Comparison of ENCODE assay signal across 9 mouse cellular contexts in the genomic region with DNA sequence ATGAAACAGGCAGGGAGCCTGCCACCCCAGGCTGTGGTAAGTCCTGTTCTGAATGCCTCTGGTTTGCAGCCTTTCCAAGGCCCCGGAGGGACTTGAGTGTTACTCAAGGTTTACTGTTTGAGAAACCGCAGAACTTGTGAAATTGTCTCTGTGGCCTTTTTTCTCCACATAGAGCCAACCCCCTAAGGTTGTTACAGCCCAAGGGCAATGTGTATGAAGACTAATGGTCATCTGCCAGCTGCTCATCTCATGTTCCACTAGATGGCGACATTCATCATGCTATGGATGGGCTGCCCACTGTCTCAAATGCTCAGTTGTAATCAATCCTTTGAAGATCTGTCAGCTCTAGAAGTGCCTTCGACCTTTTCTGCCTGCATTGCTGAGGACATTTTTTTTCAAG. TPM values are rescaled to one million over a fixed set of nuclear protein-coding genes. Genes with fewer than 3 reads are reported as not detected.
DNase-seq lines count a peak whose midpoint lies in the region; ATAC-seq lines count a peak whose summit lies in the region.
"Had no signal": no experiment of that assay in that cellular context is flagged by ENCODE, and none has a peak within 500 bp of the region (broad histone marks: within the 10 kb centered on the region; RNA-seq: fewer than 3 reads in every experiment).

No protein-coding gene starts in this region.

- H3K4me1 ChIP-seq in forebrain, embryonic 14.5 days (ENCODE audit: control insufficient read depth, insufficient read depth, low read length), result no peaks in the 10 kb centered on the region
- H3K4me1 ChIP-seq in forebrain, embryonic 16.5 days (replicated peaks; ENCODE audit: control insufficient read depth, insufficient read depth, low read length), result no peaks in the 10 kb centered on the region
- H3K4me1 ChIP-seq in neural tube, embryonic 15.5 days, result no peaks in the 10 kb centered on the region

- H3K27me3 ChIP-seq in forebrain, embryonic 14.5 days (replicated peaks; ENCODE audit: control insufficient read depth, insufficient read depth, low read length), result no peaks in the 10 kb centered on the region
- no peaks in the 10 kb centered on the region for H3K27me3 ChIP-seq in forebrain, embryonic 16.5 days (replicated peaks; ENCODE audit: control insufficient read depth, insufficient read depth, low read length)
- H3K27me3 ChIP-seq in neural tube, embryonic 15.5 days (replicated peaks), result no peaks in the 10 kb centered on the region

- H3K36me3 ChIP-seq in forebrain, embryonic 14.5 days (ENCODE audit: control insufficient read depth, insufficient read depth, low read length), result no peaks in the 10 kb centered on the region
- no peaks in the 10 kb centered on the region for H3K36me3 ChIP-seq in forebrain, embryonic 16.5 days (ENCODE audit: control insufficient read depth, insufficient read depth)
- H3K36me3 ChIP-seq in neural tube, embryonic 15.5 days, result no peaks in the 10 kb centered on the region

- DNase-seq in forebrain, embryonic 14.5 days (ENCODE audit: low spot score), result peak; percentile 23
- DNase-seq in neural tube, embryonic 10.5 days (ENCODE audit: extremely low spot score, low spot score), result peak; percentile 14
- DNase-seq in c-Kit-positive CD71-negative TER-119-negative erythroid progenitor cells, embryonic 14.5 days (ENCODE audit: low read depth), result peak; percentile 36
- DNase-seq in kidney, postnatal 36 days, result peak; percentile 9 to 17
- peak; percentile 49 for DNase-seq in retina, embryonic 14.5 days (ENCODE audit: low spot score)
- DNase-seq in gastrocnemius, postnatal 4 days (ENCODE audit: low spot score in 2 of 2), result no peak

- H3K4me2 ChIP-seq in forebrain, embryonic 14.5 days (ENCODE audit: low read length), result no peak overlapping the region
- H3K4me2 ChIP-seq in forebrain, embryonic 16.5 days (ENCODE audit: low read length), result no peak overlapping the region
- no peak overlapping the region for H3K4me2 ChIP-seq in neural tube, embryonic 15.5 days

- no peak overlapping the region for H3K4me3 ChIP-seq in forebrain, embryonic 14.5 days (ENCODE audit: low read depth, low read length)
- H3K4me3 ChIP-seq in forebrain, embryonic 16.5 days (replicated peaks; ENCODE audit: low read length), result no peak overlapping the region
- no peak overlapping the region for H3K4me3 ChIP-seq in neural tube, embryonic 15.5 days (replicated peaks)

- H3K9ac ChIP-seq in forebrain, embryonic 14.5 days (ENCODE audit: low read length), result no peak overlapping the region
- H3K9ac ChIP-seq in forebrain, embryonic 16.5 days (replicated peaks; ENCODE audit: low read depth, low read length), result no peak overlapping the region
- H3K9ac ChIP-seq in neural tube, embryonic 15.5 days (replicated peaks), result no peak overlapping the region

- no peak for ATAC-seq in forebrain, embryonic 14.5 days
- ATAC-seq in forebrain, embryonic 16.5 days, result no peak
- ATAC-seq in neural tube, embryonic 15.5 days (ENCODE audit: low FRiP score), result no peak

- no peaks in the 10 kb centered on the region for H3K9me3 ChIP-seq in forebrain, embryonic 14.5 days (replicated peaks; ENCODE audit: control insufficient read depth, low read length)
- H3K9me3 ChIP-seq in forebrain, embryonic 16.5 days (ENCODE audit: control insufficient read depth, low read length), result no peaks in the 10 kb centered on the region
- H3K9me3 ChIP-seq in neural tube, embryonic 15.5 days (replicated peaks), result no peaks in the 10 kb centered on the region

- no peak overlapping the region for H3K27ac ChIP-seq in forebrain, embryonic 14.5 days (ENCODE audit: low read depth, low read length)
- H3K27ac ChIP-seq in forebrain, embryonic 16.5 days (ENCODE audit: low read length), result no peak overlapping the region
- no peak overlapping the region for H3K27ac ChIP-seq in neural tube, embryonic 15.5 days (replicated peaks)

- WGBS in forebrain, embryonic 14.5 days, result 33% methylated on average over 4 of the region's 4 CpGs
- WGBS in forebrain, embryonic 16.5 days, result 40% methylated on average over 4 of the region's 4 CpGs
- 36% methylated on average over 4 of the region's 4 CpGs for WGBS in neural tube, embryonic 15.5 days

RNA-seq across cellular contexts. Expression of a gene that starts 32.8 kb away (rescaled TPM):
- not detected in 2 replicates for polyA plus RNA-seq in forebrain, embryonic 14.5 days (2014; fragmentation: Nextera tagmentation; extraction: Ambion mirVana)
- polyA plus RNA-seq in forebrain, embryonic 16.5 days (2015; fragmentation: Nextera tagmentation; extraction: Ambion mirVana), result not detected in 2 replicates
- polyA plus RNA-seq in neural tube, embryonic 15.5 days (2015; fragmentation: Nextera tagmentation; extraction: Ambion mirVana), result 0.12 and 0.47 TPM in 2 replicates
- under 1 TPM; 0.47 to 0.54 TPM for total RNA-seq in gastrocnemius, postnatal 4 days (2021)

RNA-seq across cellular contexts. Expression of a gene that starts 40.4 kb away (rescaled TPM):
- not detected in 2 replicates for polyA plus RNA-seq in forebrain, embryonic 14.5 days (2014; fragmentation: Nextera tagmentation; extraction: Ambion mirVana)
- not detected in 2 replicates for polyA plus RNA-seq in forebrain, embryonic 16.5 days (2015; fragmentation: Nextera tagmentation; extraction: Ambion mirVana)
- polyA plus RNA-seq in neural tube, embryonic 15.5 days (2015; fragmentation: Nextera tagmentation; extraction: Ambion mirVana), result 0.29 and 0.41 TPM in 2 replicates
- under 1 TPM in 1 of 2 experiments, not detected in 1; 0.23 TPM for total RNA-seq in gastrocnemius, postnatal 4 days (2021)
- polyA plus RNA-seq: neural tube, embryonic 14.5 days had no signal

Comparison
In these comparisons a context has a peak if more than half of its experiments do, and no peak if none do; other contexts are left out.
1. DNase-seq: peak in forebrain, embryonic 14.5 days (single experiment), neural tube, embryonic 10.5 days (single experiment), c-Kit-positive CD71-negative TER-119-negative erythroid progenitor cells, embryonic 14.5 days (single experiment), kidney, postnatal 36 days (2 of 2) and retina, embryonic 14.5 days (single experiment); none in gastrocnemius, postnatal 4 days (0 of 2).